Mouse (Mus musculus): ENCODE measurements at regions not wholly inside any gene's neighbourhood (a gene's known extent, or its start where the extent isn't known, plus 50 kb on each side); places are given as distances from the start of the nearest gene placed in this dataset.

DNA sequence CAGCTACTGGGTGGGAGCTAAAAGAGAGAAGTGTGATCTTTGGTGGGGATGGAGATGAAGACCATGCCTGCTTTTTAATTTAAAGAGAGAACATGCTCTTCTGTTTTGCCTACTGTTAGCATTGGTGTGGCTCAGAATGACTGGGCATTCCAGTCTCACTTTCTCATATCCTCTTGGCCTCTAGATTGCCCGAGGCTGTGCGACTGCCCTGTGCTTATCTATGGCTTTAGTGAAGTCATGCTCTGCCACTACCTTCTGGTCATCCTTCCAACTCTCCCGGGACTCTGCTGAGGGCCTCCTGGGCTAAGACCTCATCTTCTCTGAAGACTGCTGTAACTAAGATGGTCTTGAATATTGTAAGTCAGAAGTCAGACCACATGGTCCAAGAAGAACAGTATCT lies 147.5 kb upstream of the Dusp10 start:
- no peak for DNase-seq

DNA sequence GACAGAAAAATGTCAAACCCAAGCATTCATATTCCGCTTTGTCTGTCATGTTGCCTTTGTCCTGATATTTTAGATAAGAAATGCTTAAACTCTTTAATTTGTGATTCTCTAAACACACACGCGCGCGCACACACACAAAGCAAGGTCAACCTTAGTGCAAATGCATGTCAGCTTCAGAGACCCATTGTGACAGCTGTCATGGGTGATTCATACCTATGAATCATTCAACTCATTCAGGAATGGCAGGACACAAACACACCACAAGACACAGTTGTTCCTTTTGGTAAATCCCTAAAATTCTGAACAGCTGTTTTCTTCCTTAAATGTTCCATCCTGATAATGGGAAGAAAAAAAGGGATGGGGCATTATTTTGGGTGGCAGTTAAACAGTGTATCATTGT lies 144.1 kb upstream of the Dusp10 start:
- no peak for DNase-seq

DNA sequence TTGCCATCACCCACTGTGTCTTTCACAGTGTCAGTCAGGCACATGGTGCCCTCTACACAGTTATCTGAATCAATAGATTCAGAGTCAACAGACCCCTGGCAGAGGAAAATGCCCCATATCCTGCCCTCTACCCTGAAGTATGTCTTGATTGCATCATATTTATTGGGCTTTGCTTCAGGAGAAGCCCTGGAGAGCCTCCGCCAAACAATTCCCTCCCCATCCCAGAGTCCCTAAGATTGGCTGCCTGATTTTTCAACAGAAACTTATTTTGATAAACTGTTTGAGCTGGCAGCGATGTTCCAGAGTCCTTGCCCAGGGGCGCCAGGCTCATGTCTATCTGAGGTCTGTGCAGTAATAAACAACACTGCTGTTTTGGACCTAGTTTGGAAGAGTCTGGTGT lies 117.2 kb upstream of the Dusp10 start:
- no peak for DNase-seq

DNA sequence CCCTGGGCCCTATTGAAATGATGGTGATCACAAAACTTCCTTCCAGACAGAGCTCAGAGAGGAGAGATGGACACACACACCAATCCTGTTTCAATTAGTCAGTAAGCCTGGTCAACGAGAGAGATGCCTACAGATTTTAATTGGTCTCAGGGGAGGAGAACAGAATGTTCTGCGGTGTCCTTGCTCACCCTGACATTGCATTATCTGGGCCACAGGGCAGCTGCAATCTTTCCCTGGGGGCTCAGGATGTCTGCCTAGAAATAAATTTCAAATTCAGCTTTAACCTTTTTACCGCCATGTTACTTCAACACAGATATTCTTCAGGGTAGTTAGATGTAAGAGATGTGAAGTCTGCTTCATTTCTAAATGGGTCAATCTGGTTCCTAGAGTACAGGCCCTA lies 115.0 kb upstream of the Dusp10 start:
- no peak for DNase-seq

DNA sequence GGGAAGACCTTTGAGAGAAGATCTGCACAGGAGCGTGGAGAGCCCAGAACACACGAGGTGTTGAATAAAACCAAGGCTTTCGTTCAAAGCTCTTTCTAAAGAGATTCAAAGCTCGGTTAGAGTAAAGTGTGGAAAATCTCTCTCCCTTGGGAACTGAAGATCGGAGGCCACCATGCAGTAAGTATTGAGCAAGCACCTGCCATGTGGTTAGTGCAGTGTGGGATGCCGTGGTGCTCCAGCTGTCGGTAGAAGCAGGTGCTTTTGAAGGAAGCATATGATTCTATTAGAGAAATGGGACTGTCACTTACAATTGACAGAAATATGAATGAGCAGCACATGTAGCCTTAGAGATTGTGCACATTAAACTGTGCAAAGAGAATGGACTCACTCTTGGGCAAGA lies 108.5 kb upstream of the Dusp10 start:
- no peak for DNase-seq

DNA sequence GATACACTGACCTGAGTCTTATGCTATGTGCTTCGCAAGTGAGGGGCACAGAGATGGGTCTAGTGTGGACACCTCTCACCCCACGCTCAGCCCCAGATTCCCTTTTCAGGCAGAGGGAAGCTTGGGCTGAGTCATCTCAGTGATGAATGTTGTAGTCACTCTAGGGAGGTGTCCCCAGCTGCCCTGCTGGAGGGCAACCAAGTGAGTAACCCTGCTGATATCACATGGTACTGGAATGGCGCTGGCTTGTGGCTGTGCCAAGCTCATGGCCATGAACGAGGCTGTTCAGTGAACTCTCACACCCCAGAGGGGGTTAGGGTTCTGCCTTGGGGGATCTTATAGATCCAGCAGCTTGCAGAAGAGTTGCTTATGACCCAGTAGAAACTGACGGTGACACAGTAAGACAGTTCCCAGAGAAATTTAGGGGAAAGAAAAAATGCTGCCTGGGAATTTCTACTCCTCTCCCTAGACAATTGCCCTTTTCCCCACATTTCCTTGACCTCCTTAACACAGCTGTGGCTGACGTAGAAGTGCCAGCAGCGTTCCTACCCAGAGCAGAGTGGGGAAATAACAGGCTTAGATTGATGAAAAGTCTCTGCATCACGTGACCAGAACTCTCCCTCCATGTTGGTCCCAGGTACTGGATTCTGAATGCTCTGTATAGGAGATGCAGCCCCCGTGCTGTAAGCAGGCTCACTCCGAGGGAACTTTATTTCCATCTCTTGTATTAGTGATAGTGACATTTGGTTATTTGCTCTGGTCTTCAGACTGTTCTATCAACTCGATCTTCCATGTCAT lies 107.6 kb upstream of the Dusp10 start:
- DNase-seq: peak; percentile 33 to 36

DNA sequence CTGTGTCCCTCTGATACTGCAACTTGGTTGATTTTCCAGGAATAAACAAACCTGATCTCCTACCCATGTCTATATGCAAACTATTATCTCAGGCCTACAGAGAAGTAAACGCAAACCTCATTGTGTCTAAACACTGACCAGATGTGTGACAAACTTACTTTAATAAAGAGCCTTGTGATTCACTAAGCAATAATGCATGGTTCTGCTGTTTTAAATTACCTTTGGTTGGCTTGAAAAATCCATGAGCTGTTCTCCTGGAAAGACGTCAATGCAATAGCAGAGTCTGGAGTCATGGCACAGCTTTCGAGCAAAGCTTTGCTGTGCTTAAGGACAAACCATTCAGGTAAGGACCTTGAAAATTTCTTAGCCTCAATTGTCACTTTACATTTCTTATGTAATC lies 95.4 kb upstream of the Dusp10 start:
- no peak for DNase-seq

DNA sequence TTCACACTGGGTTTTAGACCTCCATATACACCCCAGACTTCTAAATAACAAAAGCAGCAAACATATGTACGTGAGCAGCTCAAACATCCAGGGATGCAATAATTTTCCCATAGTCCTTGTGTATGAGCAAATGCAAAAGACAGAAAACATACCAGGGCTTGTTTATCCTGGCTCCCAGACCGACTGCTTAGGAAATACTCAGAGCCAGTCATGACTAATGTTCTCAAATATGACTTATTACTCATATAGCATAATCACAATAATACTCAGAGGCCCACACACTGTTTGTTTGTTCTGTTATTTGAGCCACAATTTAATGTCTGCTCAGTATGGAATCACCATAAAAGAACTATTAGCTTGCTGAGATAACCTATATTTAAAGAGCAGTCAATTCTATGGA lies 91.8 kb upstream of the Dusp10 start:
- DNase-seq: no peak

DNA sequence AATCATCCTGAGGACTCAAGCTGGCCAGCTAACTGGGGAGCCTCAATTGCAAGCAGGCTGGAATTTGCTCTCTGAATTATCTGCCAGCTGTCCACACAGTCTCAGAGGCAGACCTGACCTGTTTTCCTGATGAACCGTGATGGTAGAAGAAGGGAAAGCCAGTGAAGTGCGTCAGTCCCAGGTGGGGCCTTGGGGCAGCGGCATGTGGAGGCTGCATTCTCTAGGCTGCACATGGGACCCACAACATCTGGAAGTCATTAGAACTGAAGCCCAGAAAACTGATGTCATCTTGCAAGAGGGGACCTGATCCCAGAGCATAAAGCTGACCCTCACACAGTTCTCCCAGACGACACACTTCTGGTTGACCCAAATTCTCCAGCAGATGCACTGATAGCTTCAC lies 84.6 kb upstream of the Dusp10 start:
- DNase-seq: no peak

DNA sequence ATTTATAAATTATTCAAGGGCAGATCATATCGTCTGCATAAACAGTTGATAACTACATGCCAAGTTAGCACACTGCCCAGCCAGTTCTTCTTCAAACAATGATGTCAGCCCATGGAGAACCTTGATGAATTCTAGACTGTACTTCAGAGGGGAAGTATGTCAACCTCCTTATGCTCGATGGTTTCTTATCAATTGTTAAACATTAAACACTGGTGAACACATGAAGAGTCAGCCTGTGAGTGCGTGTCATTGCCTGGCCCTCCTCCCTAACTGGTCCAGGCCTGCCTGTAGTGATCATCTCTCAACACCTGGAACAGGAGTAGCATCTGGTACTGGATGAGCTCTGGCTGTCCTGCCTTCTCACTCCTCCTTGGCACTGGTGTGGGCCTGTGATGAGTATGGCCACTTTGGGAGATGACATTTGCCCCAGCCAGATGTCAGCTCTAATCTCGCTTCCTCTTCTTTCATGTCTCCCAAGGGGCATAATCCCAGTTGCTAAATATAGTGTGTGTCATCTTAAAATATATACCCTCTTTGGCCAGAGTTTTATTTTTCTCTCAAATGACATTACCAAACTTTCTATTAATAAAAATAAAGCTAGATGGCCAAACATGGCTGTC lies 82.6 kb upstream of the Dusp10 start:
- no peak for DNase-seq

DNA sequence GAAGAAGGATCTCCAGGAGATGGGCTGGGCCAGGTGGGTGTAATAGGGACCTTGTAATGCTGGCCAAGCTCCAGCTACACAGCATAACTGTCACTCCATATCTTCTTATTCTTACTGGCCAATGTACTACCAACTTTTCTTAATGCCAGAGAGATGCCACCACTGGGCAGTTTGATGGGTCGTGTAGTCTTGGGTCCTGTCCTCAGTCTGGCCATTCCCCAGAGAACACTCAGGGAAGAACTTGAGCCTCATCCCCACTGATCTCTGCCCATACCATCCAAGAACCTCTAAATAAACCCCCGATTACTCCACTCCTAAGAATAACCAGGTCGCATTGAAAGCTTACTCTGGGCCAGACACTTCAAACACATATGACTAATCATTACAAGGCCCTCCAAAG lies 82.0 kb upstream of the Dusp10 start:
- no peak for DNase-seq

DNA sequence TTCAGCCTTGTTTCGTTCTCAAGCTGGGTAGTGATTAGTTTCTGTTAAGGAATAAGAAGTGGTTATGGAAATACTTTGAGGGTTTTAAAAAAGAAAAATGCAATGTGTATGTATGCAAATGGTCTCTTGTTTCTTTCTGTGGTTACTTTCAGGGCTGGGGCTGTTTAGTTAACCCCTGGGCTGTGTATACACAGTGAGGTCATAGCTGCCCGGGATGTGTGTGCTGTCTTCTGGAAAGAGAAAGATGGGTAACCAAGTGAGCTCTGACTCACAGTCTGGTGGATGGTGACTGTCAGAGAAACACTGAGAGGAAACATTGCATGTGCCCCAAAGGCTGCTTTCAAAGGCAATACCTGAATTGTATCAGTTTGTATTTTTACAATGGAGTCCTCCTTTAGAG lies 79.3 kb upstream of the Dusp10 start:
- DNase-seq: no peak

DNA sequence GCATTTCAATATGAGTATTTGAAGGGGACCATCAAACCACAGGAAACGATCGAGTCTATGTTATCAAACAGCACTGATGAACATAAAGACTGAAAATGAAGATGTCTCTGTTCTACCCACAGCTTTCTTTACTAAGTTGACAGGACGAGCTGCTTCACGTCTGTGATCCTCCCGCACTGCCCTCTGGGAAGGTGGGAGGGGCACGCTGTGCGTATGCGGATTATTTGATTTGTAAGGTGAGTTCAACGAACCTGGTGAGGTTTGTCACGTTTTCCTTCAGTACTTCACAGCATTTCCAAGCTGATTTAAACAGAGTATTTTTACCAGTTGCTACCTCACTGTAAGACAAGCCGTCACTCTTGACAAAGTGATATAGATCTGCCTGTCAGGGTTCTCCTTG lies 75.9 kb upstream of the Dusp10 start:
- no peak for DNase-seq

DNA sequence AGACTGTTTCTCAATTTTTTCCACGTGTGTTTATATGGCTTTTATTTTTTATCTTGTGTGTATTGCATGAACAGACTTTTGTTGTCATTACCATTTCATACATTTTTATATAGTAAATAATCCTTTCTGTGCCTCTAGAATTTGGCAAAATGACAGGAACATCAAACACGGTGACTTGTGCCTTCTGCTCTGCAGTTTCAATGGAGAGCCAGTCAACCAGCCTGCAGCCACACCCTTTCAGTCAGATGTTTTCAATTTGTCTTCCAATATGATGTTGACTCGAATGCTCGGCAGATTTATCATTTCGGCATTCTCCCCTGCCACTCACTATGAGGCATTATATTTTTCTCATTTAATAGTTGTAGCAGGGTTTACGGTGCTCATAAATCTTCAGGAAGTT lies 74.7 kb upstream of the Dusp10 start:
- DNase-seq: no peak

DNA sequence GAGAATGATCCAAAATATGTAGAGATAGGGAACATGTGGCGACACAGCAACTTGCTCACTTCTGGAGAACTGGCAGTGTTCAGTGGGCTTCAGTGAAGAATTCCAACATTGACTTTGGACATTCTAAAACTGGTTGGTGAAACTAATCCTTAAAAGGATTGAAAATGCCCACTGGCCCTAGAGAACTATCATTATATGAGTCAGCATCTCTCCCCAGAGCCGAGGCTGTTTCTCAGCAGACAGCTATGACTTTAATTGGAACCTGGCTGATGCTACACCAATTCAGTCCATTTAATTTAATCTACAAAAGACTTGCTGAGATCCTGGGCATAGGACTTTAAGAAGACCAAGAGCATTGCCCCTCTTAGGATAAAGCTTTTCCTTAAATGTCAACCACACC lies 72.4 kb upstream of the Dusp10 start:
- no peak for DNase-seq

DNA sequence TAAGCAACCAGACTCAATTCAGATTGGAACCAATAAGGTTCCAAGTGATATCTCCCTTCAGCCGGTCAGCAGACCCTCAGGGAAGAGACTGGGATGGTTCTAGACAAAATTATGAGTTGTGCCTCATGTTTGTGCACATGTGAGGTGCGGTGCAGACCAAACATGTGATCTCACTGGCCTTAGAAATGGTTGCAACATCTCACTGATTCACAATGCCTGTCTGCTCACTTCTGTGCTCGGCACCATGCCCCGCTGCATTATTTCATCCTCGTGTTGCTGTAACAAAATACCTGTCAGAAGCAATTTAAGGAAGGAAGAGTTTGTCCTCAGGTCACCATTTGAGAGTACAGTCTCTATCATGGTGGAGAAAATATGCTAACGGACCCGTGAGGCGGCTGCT lies 66.9 kb upstream of the Dusp10 start:
- DNase-seq: no peak

DNA sequence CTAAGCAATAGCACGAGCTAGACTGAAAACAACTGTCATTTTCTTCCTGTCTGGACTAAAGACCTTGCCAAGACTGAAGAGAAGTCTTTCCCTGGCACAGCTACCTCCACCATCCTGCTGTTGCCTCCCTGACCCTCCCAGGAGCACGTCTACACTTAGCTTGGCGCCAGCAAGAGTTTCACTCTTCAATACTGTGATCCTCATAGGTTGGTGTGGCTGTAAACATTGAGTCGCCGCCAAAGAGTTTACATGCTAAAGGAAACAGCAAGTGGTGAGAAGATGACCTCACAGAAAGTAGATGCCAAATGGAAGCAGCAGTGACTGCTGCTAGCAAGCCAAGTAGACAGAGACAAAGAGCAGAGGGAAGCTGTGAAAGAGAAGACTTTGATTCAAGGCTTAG lies 66.0 kb upstream of the Dusp10 start:
- peak; percentile 50 to 69 for DNase-seq

DNA sequence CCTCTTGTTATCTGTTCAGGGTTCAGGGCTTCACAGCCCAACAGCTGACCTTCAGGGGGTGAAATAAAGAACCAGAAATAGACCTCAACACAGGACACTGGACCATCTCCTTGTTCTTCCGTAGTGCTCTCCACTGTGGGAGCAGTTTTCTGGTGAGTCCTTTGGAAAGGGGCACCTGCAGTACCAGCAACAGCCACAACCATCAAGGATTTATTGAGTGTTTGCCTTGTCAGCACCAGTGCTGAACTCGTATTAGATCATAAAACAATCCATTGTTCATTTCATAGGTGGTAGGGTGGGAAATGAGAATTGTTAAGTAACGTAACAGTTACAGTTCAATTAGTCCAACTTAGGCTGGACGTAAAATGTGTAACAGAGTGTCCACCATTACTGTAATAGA lies 63.9 kb upstream of the Dusp10 start:
- peak; percentile 13 to 25 for DNase-seq

DNA sequence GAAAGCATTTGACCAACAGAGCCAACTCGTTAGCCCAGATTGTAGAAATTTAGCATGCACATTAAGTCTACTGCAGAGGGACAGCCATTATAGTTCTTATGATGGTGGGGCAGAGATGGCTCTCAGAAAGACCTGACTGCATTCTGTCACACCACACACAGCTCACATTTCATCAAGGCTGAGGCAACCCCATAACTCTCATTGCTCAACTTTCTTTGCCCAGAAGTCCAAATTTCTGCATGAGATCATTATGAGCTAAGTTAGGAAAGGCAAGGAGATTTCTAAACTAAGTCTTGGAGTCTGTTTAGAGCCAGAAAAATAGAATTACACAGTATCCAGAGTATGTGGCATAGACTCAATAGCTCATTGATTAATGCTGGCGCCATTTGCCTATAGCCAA lies 59.0 kb upstream of the Dusp10 start:
- DNase-seq: no peak

DNA sequence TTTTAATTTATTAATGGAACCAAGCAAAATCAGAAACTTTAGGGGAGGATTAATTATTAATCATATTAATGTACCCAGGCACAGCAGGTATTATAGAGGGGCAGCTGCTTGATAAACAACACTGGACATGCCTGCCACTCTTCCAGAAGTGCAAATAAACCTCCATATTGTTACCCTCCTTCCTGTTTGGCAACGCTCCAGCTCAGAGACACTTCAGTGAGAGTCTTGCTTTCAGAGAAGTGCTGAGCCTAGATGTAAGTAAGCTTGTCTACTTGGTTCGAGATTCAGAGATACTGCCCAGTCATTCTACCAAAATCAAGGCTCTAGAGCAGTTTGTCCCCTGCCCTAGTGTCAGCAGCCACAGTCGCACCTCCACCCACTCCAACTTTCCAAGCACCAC lies 56.7 kb upstream of the Dusp10 start:
- DNase-seq: peak in 1 of 2 experiments; percentile 14

DNA sequence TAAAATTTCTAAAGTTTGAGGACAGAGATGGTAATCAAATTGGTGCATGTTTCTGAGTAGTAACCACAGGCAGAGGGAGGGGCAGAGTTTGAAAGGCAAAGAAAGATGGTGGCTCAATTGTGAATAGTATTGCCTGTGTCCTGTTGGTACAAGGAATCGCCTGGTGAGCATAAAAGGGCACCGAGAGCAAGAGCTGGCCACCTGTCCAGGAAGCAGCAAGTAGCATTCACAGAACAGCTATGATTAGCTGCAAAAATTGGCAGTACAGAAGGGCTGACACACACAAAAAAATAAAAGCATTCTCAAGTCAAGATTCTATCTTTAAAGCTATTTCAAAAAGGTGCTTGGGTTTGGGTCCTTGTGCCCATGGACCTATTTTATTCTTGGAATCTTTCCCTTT lies 51.7 kb upstream of the Dusp10 start:
- DNase-seq: no peak

DNA sequence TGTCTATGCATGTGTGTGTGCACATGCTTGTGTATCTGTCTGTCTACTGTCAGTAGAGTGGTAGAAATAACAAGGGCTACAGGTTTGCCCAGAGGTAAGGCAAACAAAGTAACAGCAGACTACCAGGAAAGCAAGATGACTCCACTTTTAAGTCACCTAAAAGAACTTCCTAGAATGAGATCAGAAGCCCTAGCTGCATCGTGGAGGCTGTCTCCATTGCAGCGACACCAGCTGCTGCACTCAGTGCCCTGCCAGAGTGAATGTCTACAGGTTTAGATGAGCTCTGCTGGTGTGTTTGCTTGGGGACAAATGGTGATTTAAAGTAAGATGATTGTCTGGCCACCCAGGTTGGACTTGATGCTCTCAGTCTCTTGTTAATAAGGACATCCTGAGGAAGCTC lies 50.6 kb upstream of the Dusp10 start:
- no peak for DNase-seq

DNA sequence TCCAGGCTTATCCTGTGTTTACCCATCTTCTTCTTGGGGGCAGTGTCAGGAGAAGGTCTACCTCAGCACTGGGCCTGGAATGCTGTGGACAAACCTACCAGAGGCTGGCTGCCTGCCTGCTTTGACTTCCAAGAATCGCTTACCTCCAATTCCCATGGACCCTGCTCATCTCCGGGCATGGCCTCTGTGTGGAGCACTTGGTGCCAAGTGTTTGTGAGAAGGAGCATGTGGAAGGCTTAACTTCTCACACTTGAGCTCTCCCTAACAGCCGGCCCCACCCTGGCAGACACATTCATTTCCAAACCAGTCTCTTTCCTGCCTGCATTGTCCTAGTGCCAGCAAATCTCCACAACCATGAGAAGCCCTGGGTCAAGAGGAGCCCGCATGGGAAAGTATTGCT lies 49.8 kb upstream of the Dusp10 start:
- DNase-seq: peak; percentile 47 to 60

Data from cerebellum, postnatal 10 days (tissue).